Mouse (Mus musculus) brain, embryonic 14.5 days (tissue): ENCODE measurements around the gene Phtf1.

Experiments used
- CTCF ChIP-seq: fragments of 200-500 bp; IDR thresholded peaks from 2 replicates; pipeline ENCODE4 v1.5.1; 2012; ENCODE audit warnings: inconsistent platforms, mild to moderate bottlenecking, moderate library complexity, borderline replicate concordance; ENCODE audit not compliant: insufficient read depth, insufficient read length; ENCODE audit errors: extremely low read depth
- POLR2A ChIP-seq: fragments of 200-500 bp; IDR thresholded peaks from 2 replicates; pipeline ENCODE4 v1.6.1; 2012; ENCODE audit warnings: mild to moderate bottlenecking, inconsistent platforms, borderline replicate concordance; ENCODE audit not compliant: poor library complexity, insufficient read depth, insufficient read length, severe bottlenecking; ENCODE audit errors: extremely low read depth

DNA sequence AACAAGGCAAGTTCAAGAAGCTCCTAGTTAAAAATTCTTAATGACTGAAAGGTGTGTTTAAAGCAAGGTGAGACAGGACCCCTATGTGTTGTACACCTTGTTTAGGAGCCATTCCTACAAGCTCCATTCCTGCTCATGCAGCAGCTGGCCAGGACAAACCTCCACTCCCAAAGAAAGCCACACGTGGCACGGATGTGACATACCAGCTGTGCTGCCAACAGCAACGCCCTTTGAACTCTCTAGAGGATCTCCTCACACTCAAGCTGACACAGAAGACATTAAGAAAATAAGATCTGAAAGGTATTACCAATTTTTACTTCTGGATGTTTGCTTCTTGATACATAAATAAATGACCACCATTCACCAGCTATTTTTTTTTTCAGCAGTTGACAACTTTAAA is 59.0 kb downstream of the Phtf1 start:
- no peak for TF ChIP-seq CTCF
- no peak for TF ChIP-seq POLR2A
